Mouse (Mus musculus): ENCODE measurements around the gene Pbx4.

The Pbx4 gene

DNA sequence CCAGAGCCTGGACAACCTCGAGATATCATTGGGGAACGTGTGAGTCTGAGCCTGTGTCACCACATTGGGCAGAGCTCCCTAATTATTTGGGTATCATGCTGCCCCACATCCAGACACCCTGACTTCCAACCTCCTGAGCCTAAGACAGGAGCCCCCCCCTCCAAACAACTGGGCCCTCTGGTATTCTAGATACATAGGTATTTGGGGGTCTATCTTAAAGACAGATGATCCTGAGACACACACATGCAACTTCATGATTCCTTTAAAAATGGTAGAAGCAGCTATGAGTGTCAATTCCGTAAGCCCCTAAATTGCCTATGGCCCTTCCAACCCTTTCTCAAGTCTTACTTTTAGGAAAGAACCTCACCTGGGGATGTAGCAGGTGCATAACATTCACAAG lies 22.5 kb upstream of the Pbx4 start:
- no peak for DNase-seq (ENCODE audit: low spot score)

DNA sequence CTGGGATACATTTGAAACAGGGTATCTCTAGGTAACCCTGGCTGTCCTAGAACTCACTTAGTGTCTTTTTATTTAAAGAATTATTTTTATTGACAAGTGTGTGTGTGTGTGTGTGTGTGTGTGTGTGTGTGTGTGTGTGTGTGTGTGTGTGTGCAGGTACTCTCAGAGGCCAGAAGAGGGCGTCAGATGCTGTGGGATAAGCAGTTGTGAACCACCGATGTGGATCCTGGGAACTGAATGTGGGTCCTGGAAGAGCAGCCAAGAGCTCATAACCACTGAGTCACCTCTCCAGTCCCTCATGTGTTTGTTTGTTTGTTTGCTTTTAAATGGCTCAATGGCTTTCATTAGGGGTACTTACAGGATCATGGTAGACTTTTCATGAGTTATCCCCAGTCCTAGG lies 17.4 kb upstream of the Pbx4 start:
- DNase-seq (ENCODE audit: low spot score) = no peak

DNA sequence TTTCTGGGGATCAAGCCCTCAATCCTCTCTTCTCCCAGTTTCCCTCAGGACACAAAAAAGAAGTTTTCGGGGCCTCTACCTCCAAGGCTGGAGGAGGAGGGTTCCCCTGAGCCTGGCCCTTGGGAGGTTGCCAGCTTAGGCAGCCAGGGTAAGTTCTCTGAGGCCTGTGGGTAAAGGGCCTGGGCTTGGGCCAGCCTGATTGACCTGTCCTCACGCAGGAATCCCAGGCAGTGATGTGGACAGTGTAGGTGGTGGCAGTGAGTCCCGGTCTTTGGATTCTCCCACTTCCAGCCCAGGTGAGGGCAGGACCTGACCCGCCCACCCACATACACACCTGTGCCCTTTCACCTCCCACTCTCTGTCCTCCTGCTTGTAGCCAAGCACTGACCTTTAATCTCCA lies 16.9 kb upstream of the Pbx4 start:
- DNase-seq (ENCODE audit: low spot score) = no peak

DNA sequence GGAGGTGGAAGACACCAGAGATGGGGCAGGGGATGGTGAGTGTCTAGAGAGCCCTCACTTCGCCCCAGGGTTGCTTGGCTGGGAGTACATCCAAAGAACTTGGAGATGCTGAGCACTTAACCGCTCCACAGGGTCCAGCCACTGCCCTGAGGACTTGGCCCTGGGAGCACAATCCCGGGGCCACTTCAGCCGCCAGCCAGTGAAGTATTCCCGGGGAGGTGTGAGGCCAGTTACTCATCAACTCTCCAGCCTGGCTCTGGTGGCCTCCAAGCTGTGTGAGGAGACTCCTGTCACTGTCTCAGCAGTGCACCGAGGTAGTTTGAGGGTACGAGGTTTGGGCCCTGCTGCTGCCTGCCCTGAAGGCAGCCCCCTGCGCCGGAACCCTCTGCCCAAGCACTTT lies 11.8 kb upstream of the Pbx4 start:
- DNase-seq (ENCODE audit: low spot score) = no peak

DNA sequence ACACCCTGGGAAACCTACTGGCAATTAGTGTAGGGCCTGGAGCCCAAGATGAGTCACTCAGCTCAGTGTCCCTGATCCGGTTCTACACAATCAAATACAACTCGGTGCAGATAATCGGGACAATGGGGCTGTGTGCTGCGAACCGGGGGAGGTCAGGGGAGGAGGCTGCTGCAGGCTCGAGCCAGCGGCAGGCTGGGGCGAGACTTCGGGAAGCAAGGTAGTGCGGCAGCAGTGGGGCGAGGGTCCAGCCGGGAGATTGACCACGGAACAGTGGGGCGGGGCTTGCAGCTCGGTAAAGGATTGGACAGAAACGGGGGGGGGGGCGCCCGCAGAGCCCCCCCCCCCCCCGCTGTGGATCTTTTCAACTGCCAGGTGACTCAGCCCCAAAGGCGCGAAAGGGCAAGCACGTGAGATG lies 10.3 kb upstream of the Pbx4 start:
- peak; percentile 84 for DNase-seq (ENCODE audit: low spot score)

DNA sequence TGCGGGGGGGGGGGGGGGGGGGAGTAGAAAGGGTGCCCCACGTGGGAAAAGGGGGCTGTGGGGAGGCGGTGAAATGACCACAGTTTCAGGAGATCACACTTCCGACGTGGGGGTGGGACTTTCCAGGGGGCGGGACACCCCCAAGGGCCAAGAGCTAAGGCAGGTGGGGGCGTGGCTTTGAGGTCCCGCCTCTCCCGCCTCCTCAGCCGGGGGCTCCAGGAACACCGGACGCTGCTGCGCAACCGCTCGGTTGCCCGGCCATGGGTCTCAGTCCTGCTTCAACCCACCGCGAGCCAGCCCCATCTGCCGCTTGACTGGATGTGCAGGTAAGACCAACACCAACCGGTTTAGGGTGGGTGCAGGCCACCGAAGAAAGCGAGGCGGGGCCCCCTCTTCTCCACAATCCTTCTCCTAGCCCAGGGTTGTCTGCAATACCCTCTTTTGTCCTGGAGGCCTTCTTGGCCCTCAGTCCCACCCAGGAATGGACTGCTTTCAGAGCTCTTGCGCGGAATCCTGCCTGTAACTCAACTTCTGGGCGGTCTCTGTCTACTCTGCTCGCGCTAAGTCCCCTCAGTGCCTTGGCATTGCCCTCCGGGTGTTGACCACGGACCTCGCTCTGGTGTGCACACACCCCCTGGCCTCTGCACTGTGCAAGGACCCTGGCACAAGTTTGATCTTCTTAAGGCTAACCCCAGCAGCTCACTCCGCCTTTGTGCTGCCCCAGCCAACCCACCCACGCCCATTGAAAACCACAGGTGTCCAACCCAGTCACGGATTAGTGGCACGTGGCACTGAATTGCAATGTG lies 9.7 kb upstream of the Pbx4 start, which contains the start of gene Lpar2:
TSS of gene Lpar2 (plus strand) at position 44 of the 806 bp plus-strand sequence.
- peak; percentile 92 for DNase-seq (ENCODE audit: low spot score)

DNA sequence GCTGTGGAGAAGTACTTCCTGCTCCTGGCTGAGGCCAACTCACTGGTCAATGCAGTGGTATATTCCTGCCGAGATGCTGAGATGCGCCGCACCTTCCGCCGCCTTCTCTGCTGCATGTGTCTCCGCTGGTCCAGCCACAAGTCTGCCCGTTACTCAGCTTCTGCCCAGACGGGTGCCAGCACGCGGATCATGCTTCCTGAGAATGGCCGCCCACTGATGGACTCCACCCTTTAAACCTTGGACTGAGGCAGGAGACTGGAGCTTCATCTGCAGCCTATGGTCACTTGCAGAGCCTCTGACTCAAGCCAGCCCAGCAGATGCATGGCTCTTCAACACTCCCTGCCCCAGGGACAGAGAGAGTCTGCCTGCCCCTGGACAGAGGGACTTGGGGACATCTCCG lies 5.9 kb upstream of the Pbx4 start:
- DNase-seq (ENCODE audit: low spot score) = no peak

DNA sequence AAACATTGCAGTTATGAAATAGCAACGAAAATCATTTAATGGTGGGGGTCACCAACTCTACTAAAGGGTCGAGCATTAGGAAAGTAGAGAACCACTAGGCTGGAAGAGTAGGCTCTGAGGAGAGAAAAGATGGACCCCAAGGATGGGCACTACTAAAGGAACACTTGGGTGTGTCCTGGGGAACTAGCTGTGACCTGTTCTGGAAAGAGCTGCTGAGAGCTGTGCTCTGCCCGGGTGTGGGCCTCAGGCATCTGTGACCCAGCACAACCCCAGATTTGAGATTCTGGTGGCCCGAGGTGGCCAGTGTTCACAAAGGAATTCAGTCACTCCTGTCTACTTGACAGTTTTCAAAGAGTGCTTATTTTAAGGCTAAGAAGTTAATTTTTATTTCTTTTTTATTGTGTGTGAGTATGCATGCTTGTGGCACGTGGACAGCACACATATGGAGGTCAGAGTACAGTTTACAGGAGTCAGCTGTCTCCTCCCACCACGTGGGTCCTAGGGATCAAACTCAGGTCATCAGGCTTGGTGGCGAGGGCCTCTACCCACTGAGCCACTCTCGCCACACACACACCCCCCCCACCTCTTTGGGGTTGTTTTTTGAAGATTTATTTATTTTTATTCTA lies 4.9 kb downstream of the Pbx4 start:
- DNase-seq (ENCODE audit: low spot score) = no peak

DNA sequence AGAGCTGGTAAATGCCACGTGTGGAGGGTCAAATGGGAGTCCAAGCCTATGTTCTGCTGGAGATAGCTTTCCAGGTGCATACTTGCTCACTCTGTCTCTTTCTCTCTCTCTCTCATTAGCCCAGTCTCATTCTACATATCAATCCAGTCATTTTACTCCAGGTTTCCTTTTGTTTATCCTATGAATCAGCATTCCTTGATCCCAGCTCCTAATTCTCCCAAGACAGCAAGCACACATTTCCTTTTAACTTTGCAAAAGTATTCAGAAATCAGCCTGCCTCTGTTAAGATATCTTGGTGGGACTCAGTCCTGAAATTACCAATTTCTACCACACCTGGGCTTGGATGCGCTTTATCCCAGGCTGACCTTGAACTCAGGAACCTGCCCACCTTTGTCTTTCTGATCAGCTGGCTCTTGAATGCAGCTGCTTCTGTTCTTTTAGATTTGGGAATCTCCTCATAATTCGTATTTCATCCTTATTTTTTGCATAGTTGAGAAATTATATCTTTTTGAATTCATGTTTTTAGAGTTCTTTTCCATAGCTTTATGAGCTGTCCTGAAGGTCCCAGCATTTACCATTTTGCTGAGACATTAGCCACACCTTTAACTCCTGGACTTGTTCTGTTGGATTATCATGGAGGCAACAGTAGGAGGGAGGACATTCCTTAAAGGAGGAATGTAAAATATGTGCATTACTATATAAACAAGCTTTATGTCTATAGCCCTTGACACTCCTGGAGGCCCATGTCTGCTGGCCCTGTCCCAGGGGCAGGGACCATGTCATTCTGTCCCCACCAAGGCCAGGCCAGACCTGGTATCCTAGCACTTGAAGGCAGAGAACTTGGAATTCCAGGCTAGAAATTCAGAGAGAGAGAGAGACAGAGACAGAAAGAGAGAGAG lies 15.1 kb downstream of the Pbx4 start:
- DNase-seq (ENCODE audit: low spot score) = no peak

DNA sequence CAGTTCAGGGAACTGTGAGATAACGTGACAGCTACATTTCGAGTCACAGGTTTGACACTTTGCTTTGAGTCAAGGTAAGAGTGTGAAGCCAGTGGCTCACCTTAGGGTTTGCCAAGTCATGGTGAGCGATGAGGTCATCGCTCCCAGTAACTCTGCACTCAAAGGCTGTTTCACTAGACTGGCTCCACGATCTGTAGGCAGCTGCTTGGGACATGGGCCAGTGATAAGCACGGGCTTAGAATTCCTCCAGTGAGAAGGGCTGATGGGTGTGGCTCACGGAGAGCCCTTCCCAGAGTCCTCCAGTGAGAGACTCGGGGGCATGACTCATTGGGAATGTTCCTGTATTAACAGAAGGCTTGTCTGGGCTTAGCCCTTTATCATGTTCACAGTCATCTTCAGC lies 16.7 kb downstream of the Pbx4 start:
- no peak for DNase-seq (ENCODE audit: low spot score)

DNA sequence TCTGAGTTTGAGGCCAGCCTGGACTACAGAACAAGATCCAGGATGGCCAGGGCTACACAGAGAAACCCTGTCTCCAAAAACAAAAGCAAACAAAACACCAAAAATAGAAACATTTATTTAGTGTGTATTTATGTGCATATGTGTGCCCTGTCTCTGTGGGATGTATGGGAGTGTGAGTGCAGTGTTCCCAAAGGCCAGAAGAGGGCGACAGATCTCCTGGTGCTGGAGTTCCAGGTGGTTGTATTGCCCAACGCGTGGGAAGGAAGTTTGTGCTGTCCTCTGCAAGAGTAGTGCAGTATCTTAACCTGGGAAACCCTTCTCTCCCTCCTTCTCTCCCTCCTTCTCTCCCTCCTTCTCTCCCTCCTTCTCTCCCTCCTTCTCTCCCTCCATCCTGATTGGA lies 17.6 kb downstream of the Pbx4 start:
- peak; percentile 27 for DNase-seq (ENCODE audit: low spot score)

DNA sequence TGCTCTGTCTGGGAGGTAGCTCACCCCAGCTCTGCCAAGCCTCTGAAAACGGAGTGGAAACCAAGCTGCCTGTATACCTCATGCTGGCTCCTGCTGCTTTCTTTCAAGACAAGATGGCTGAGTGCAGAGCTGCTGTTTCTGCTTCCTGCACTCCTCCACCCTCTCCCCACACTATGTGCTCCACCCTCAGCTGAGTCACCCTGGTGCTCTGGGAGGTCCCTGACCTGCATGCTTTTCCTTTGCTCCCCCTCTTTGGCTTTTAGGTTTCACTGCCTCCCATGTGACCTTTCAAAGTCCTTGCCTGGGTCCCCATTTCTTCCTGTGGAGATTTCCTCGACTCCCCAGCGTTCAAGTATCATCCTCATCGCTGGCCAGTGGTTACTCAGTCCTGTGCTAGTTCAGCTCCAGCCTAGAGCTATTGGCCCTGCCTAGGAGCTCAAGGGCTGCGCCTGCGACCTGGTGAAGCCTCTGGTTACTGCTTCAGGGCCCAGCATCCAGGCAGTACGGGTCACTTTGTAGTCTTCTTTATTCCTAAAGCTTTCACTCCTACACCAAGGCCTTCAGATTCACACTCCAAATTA lies 18.7 kb downstream of the Pbx4 start:
- DNase-seq (ENCODE audit: low spot score) = no peak

DNA sequence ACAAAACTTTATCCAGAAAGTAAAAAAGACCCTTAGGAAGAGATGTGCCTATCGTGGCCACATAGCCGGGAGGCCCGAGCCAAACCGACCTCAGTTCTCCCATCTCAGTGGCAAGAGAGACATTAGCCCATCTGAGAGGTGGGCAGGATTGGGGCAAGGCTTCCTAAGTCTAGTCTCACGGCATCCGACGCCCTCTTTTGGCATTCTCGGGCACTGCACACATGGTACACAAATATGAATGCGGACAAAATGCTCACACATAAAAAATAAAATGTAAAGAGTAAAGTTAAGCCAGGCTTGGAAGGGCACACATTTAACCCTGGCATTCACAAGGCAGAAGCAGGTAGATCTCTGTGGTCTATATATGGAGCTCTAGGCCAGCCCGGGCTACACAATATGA lies 21.6 kb downstream of the Pbx4 start:
- DNase-seq (ENCODE audit: low spot score) = no peak

DNA sequence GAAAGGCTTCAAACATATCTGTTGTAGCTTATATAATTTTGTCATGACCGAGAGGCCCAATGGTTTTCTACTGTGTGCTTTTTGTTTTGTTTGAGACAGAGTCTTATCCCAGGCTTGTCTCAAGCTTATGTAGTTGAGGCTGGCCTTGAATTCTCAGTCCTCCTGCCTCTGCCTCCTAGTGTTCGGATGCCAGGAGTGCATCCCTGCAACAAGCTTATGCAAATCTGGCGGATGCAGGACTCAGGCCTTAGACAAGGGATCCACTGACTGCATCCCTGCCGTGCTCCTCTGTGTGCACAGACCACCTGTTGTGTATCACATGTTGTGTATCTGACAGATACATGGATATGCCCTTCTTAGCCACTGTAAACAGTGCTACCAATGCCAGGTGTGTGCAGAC lies 28.5 kb downstream of the Pbx4 start:
- DNase-seq (ENCODE audit: low spot score) = peak; percentile 45

DNA sequence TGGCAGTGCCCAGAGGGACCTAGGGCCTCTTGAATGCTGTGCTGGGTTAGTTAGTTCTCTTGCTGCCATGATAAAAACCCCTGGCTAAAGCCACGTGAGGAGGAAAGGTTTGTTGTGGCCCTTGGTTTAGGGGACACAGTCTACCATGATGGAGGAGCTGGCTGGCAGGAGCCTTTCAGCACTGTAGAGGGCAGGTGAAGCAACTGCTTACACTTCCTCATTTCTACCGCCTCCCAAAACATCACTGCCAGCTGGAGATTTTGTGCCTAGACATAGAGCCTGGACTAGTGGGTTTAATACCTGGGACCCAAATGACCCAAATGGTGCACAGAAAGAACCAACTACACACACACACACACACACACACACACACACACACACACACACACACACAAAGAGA lies 29.0 kb downstream of the Pbx4 start:
- no peak for DNase-seq (ENCODE audit: low spot score)

DNA sequence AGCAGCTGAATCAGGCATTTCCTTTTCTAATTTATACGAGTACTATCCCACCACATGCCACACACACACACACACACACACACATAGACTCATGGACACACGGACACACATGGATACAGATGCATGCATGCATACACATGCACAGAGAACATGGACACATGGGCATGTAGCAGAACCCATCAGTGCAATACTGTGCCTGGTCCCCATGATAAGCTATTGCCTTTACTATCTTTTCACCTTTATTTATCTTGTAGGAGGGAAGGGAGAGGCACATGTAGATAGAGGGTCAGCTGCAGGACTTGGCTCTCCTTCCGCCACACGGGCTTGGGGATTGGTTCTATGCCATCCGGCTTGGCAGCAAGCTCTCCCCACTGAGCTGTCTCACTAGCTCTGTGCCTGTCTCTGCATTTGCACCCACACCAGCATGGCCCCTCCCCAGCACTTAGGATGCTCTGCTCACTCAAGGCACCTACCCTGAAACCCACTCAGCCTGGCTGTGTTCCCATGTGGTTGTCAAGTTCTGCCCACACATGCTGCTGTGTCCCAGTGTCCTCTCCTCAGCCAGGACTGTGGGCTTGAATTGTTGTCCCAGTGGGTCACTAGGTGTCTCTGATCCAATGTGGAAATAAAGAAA lies 31.2 kb downstream of the Pbx4 start:
- no peak for DNase-seq (ENCODE audit: low spot score)

DNA sequence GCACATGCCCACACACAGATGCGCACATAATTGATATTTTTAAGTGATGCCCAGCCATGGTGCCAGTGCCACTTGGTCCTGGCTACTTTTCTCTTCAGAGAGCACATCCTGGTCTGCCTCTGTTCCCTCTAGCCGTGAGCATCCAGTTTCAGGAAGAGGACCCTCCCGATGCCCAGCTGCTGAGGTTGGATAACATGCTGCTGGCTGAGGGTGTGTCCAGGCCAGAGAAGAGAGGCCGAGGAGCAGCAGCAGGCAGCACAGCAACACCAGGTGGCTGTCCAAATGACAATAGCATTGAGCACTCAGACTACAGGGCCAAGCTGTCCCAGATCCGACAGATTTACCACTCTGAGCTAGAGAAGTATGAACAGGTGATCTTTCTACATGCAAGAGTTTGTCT lies 31.9 kb downstream of the Pbx4 start:
- DNase-seq (ENCODE audit: low spot score) = no peak

DNA sequence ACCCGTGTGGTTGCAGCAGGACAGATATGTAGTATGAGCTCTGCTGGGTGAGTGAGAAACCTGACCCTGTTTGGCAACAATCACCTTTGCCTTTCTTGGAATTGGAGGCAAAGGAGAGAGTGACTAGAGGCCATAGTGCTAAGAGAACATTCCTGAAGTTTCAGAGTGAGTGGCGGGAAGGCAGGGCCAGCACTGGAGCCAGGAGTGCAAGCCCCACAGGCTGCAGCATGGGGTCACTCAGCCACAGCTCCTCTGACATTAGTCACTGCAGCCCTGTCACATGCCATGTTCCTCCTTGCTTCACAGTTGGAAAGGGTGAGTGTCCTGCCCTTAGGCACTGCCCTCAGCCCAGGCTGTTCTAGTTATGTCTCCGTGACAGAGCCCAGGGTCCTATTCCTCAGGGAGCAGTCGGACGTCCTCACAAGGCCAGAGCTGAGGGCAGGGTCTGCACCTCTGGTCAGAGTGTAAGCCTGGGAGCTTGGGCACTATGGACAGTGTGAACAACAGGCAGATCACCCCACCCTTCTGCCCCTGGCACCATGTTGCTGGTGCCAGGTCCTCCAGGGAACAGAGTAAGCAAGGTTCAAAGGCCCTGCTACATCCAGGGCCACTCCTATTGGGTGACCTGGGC lies 35.5 kb downstream of the Pbx4 start:
- DNase-seq (ENCODE audit: low spot score) = no peak

DNA sequence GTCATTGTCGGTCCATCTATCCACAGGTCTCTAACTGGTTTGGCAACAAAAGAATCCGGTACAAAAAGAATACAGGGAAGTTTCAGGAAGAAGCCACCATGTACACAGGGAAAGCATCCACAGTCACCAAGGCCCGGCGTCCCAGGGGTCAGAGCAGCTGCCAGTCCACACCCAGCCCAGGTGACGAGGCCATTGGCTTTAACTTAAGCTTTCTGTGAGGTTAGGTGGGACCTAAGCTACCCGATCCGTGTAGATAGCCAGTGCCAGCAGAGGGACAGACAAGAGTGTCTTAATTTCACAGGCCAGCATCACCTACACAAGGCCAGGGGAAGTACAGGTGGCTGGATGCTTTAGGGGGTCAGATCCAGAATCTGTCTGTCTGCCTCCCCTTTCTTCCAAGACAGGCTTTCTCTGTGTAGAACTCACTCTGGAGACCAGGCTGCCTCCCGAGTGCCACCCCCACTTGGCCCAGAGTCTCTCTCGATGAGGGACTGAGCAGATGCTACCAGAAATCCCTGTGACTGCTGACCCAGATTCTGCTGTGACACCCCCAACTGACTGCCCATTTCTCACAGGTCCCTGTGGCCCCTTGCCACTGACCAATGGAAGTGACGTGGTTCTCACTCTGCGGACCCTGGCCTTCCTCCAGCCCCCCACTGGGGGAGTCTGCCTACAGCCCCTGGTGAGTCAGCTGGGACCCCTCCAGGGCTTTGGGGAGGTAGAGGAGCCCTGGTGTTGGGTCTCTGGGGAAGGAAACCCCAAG lies 37.9 kb downstream of the Pbx4 start:
- DNase-seq (ENCODE audit: low spot score) = no peak

DNA sequence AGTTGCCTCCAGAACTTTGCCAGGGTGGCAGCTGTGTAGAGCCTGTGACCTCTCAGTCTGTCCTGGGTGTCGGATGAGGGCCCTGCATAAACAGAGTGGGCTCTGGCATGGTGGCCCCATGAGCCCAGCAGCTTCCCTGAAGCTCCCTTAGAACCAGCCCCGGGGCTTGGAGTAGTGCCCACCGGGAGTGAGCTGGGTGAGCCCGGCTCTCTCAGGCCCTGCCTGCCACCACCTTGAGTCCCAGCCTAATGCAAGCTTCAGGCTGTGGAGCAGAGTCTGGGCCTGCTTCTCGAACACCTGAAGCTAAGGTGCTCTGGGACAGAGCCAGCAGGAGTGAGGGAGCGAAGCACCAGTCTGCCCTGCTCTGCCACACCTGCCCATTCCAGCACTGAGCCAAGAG lies 38.6 kb downstream of the Pbx4 start:
- DNase-seq (ENCODE audit: low spot score) = no peak

DNA sequence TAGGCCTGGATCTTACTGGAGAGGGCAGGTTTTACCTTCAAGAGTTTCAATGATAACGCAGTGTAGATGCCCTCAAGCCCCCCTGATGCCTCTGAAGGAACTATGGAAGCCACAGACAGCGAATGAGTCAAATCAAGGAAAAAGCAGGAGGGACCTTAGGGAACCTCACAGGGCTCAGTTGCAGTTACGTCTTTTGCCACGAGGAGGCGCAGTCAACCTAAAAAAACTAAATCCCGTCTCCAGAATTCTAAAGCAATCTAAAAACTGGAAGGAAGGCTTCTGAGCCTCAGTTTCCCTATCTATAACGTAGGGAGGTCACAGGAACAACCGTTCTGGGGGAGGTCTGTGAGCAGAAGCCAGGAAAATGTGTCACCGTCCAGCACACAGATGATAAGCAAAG lies 41.9 kb downstream of the Pbx4 start:
- DNase-seq (ENCODE audit: low spot score) = peak; percentile 77
